Mouse (Mus musculus) mesoderm, embryonic 11.5 days (tissue): ENCODE data around the gene Itm2b.

ENCODE experiments used
- DNase-seq: peaks from one replicate; pipeline ENCODE4 v3.0.0-alpha.2; 2012; ENCODE audit warnings: low read depth, low spot score

The Itm2b gene

DNA sequence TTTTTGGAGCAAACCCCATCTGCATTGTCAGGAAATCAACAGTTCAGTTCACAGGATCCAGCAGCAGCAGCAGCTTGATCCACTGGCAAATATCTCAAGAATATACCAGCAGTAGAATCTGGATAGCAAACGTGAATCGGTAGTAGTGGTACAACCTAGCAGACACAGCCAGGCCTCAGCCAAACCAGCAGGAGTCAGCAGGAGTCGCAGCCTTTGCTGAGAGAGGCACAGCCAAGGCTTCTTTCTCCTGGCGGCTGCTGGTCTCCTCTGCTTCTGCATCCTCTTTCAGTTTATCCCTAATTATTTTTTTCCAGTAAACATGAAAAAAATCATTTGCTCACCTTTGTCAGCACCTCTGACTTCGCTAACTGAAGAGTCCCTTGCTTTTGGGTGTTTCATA lies 10.7 kb upstream of the Itm2b start:
- DNase-seq: no peak

DNA sequence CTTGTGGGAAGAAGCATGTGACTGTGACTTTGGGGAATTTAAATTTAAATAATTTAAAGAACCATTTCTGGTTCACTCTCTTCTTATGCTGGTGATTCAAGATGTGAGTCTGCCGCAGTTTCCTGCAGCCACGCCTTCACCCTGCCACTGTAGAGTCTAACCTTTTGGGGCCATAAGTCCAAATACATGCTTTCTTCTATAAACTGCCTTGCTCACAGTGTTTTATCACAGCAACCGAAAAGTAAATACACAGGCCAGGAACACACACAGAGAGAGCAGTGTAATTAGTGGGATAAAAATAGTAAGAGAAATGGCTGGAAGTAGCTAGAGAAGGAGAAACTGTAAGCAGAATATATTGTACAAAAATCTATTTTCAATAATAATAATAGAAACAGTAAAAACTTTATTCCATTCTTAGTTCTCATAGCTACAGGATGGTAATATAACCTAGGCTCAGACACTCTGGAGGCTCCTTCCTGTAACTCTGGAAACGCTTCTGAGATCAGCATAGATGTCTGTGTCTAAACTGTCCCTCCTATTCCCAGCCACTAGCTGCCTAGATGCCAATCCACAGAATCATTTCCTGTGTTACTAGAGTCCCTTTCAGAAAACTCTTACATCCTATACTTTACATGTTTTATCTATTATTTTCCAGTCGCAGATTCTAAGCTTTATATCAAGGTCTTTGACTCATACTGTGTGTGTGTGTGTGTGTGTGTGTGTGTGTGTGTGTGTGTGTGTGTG lies 9.3 kb upstream of the Itm2b start:
- no peak for DNase-seq

DNA sequence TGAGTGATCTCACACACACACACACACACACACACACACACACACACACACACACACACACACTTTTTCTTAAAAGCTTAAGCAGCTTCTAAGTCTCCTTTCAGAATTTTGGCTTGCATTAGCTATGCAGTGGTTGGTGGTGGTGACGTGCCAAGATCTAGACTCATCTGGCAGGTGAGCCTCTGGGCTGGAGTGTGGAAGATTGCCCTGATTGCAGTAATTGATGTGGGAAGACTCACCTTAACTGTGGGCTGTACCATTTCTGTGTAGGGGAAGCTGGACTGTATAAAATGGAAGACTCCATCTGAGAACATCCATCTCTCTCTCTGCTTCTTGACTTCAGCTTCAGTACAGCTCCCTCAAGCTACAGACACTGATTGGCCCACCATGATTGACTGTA lies 6.4 kb upstream of the Itm2b start:
- DNase-seq: no peak

DNA sequence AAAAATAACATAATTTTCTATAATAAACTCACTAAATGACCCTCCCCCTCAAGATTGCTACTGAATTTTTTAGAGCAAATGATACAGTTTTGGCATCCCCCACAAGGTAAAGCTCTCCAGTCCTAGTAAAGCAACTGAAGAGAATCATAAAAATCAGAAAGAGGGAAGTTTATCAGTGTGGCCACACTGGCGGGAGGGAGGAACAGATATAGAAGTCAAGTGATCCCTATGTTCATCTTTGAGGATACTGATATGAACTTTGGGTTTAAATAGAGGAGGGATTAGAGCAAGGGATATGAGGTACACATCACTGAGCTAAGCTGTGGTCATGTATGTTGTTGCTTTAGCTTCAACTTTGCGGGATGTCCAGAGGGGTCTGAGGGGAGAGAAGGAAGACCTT lies 5.1 kb upstream of the Itm2b start:
- DNase-seq: no peak

DNA sequence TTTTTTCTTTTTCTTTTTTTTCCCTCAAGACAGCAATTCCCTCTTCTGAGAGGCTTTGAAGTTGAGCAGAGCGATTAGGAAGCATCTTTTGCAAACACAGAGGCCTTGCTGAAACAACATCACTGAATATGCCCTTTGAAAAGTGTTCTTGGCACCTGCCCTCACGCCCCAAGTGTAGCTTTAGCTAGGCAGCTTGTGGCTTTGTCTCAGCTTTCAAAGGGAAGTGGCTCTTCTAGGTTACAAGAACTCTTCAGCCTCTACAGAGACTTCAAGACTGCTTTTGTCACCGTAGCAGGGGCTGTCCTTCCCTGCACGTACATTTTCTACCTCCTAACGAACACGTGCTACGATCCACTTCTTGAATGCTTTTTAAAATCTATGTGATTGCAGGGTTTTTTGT lies 4.0 kb upstream of the Itm2b start:
- no peak for DNase-seq

DNA sequence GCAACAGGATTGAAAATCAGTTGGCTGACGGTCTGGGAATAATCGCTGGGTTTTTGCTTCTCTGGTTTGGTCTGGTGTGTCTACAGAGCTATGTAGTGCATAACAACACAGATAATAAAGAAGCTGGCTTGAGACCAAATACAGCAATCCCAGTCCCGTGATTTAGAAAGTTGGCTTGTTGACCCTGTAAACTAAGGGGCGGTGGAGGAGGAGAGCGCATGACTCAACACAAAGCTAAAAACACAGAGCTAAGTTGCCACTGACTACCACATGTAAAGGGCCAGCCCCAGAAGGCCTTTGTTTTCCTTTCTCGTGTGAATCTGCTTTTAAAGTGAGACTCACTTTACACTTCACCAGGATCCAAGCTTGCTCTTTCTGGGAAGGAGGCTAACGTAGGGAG lies 3.5 kb upstream of the Itm2b start:
- DNase-seq: no peak

DNA sequence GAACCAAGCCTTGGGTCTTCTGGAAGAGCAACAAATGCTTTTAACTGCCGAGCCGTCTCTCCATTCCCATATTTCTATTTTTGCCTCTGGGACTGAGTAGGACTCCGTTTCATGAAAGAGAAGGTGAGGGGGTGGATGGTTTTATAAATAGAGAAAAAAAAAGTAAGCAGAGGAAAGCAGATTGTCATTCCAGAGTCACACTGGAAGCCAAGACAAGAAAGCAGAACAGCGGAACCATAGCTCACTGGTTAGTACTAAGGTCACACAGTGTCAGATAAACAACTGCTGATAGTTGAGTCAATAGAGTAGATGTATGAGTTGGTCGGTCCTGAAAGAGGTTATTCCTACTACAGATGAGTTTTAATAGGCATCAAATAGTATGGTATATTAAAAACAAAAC lies 1.4 kb upstream of the Itm2b start:
- no peak for DNase-seq

DNA sequence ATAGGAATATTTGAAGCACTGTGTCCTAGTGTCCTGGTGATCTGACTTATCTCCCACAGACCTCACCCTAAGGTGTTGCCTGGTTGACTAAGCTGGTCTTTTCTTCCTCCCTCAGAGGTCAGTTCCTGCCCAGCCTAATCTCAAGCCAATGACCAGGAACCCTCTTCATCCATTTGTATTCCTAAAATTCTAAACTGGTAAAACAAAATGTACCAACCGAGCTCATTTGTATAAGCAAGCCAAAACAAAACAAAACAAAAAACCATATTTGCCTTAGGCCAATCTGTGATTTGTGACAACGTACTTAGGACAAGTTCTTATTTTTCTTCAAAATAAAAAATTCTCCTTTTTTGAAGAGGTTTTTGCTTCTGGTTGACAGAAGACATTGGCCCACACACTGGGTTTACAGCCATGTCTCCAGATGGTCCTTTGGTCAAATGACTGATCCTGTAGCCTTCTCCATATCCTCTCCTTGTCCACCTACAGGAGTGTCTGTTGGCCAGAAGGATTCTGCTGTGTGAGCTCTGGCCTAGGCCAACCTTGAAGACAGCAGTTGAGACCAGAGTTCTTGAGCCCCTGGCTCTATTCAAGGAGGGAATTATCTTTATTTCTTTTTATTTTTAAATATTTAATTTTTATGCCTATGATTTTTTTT lies 758 bp upstream of the Itm2b start:
- no peak for DNase-seq

DNA sequence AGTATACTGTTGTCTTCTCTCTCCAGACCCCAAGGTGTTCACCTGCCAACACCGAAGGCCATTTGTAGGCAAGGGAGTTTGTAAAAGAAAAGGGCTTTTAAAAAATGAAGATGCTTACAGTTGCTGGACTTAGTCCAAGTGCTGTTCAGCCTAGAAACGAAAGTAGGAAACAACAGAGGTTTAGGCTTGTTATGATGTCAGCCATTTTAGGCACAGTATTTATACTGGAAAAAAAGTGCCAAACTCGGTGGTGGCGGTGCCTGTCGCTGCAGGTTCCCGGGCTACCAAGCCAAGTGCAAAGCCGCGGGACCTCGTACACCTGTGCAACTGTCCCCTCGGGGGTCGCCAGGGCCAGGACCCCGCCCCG lies 560 bp downstream of the Itm2b start:
- DNase-seq: no peak

DNA sequence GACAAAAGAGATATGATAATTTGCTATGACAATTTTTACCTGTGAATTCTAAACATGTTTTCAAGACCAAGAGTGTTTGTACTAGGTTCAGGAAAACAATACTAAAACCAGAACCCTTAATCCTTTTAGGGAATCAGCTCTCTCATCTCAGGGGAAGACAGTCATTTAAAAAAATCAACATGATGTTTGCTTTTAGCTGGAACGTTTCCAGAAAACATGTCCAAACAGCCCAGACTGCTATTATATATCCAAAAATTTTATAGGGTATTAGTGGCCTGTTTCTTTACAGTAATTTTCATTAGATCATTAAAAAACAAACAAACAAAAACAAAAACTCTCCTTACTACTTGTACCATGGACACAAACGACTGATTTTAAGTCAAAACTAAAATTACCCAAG lies 1.3 kb downstream of the Itm2b start:
- no peak for DNase-seq

DNA sequence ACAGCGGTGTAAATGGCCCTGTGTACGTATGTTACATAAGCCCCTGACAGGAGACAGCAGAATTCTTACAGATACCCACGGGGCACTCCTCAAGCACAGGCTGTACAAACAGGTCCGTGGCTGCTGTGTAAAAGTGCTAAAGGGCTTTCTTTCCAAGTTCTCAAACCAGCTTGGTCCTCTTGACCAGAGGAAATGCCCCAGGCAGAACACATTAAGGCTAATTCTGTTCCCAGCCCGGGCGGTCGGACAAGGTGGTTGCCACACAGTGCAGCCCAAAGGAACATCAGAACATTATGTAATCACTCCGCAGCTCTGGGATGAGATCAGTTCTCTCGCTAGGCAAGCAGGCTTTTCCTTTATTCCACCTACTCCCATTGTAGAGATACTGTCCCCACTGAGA lies 2.4 kb downstream of the Itm2b start:
- no peak for DNase-seq

DNA sequence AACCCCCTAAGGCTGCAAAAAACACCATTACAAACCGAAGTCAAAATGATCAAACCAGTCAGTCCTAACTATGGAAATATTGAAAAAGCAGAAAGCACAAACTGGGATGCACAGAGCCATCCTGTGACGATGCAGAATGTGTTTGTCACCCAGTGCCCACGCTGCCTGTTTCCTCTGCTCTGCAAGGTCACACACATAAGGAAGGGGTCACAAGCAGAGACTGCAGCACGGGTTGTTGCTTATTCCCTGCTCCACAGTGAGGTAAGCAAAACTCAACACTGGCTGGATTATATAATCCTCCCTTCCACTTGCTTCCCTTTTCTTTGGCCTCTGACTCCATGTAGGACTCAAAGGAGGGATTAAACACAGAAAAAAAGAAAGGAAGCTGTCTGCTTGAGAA lies 3.5 kb downstream of the Itm2b start:
- DNase-seq: no peak

DNA sequence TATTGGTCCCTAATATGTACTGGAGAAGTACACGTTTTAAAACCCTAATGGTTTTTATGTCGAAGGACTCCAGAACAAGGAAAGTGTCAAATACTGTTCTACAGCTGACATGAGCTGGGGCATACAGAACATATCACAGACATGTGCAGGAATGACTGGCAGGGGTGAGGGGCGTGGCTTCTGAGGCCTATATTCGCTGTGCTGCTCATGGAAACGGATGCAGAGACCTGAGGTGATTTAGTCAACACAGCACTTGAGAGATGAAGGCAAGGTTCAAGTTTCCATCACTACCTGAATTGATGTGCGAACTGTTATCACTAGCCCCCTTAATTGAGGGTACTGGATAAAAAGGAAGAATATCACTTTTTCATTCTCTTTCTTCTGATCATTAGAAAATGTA lies 7.3 kb downstream of the Itm2b start:
- DNase-seq: no peak

DNA sequence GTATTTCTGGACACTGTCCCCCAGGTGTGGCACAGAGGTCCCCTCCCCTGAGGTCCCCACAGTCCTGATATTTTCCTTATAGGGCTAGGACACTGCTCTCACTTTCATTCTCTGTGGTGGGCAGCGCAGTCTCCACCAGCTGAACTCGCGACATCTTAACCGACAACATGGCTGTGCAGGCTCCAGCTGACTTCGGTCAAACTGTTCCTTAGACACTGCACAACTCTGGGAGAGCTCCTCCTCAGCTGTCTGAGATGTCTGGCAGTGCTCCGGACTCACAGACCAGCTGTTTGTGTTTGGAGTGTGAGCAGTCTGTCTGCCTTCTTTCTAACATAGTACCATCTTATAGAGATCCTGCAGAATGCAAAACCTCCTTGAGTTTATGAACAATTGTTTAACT lies 8.2 kb downstream of the Itm2b start:
- no peak for DNase-seq

DNA sequence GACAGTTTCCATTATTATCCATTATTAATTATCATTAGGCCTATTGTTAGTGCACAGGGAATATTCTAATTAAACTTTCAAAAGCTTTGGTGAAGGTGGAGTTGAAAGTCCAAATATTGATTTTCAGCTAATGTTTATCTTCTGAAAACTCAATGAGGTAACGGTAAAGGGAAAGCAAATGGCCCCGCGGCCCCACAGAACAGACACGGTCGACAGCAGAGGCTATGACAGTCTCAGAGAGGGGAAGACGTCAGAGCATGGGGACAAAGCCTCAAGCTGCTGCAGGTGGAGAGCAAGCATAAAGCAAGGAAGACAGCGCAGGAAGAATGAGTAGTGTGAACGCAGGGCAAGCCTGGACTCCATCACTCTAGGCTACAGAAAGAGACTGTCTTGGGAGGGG lies 9.2 kb downstream of the Itm2b start:
- no peak for DNase-seq

DNA sequence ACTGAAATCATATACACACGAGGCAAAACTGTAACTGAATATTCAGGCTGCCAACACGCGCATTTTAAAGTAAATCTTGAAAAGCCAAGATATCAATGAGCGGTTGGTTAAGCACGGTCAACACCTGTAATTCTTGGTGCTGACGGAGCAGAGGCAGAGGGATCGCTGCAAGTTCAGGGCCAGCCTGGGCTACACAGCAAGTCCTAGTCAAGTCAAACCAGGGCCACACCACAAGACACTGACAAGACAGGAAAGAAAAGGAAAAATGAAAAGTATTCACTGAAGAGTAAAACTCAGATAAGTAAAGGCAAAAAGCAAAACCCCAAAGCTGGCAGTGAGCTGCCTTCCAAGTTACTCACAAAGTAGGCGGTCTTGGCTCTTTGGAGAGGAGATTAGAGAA lies 9.6 kb downstream of the Itm2b start:
- DNase-seq: no peak

DNA sequence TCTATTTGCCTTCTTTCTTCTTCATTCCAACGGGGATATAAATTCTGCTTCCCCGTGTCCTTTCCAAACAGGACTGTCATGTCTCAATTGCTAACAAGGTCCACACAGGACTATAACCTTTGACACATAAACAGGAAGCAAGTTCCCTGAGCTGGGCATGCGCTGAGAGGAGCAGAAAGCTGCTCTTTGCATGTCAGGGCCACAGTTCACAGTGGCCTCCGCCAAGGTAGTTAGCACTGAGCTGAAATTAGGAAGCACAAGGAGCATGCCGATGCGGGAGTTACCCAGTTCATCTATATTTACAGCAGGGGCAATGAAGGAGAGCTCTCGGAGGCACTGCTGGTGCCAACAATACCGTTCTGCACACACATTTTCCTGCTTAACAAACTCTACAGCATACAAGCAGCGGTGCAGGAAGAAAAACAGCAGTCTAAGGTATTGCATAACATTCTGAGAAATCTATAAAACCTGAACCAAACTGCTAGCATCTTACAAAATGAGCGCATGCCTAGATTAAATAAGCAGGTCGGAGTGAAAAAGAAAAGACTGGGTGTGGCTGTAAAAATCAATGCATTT lies 10.7 kb downstream of the Itm2b start:
- DNase-seq: no peak

DNA sequence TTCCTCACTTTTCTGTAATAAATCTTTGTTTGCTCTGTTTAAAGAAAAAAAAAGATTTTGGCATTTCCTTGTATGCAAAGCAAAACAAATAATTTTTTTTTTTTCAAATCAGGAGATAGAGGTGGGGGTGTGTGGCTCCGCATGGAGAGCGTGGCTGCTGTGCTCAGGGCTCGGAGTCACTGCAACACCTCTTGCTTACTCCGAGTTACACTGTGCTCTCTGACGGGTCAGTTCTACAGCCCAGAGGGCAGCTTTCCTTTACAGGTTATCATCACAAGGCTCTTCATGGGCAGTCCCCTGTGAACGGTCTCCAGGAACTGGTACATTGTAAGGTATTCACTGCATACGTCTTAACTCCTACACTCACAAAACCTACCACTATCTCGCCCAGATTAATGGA lies 11.5 kb downstream of the Itm2b start:
- no peak for DNase-seq

DNA sequence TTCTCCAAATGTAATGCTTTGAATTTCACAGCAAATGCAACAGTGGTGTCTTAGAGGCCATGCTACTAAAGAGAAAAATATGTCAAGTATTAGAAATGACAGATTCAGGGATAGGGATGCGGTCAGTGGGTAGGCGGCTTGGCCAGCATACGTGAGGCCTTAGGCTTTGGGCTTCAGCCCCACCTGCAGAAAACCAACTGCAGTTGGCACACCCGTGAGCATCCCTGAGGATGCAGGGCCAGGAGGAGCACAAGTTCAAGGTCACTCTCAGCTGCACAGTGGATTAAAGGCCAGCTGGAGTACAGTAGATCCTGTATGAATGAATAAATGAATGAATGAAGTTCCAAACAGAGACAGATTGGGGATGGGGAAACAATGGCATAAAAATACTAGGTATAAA lies 12.1 kb downstream of the Itm2b start:
- DNase-seq: no peak

DNA sequence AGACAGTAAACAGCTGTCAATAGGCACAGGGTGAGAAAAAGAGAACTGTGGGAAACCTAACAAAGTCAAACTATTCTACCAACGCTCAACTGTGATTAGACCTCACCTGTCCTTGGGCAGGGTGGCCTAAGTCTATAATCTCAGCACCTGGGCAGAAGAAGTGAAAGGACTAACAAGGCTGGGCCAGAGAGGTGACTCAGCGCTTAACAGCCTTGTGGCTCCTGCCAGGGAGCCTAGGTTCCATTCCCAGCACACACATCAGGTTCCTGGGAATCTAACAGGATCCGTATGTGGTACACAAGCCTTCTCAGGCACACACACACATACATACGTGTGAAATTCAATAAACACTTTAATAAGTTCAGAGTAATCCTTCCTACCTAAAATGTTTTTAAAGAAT lies 13.5 kb downstream of the Itm2b start:
- no peak for DNase-seq

DNA sequence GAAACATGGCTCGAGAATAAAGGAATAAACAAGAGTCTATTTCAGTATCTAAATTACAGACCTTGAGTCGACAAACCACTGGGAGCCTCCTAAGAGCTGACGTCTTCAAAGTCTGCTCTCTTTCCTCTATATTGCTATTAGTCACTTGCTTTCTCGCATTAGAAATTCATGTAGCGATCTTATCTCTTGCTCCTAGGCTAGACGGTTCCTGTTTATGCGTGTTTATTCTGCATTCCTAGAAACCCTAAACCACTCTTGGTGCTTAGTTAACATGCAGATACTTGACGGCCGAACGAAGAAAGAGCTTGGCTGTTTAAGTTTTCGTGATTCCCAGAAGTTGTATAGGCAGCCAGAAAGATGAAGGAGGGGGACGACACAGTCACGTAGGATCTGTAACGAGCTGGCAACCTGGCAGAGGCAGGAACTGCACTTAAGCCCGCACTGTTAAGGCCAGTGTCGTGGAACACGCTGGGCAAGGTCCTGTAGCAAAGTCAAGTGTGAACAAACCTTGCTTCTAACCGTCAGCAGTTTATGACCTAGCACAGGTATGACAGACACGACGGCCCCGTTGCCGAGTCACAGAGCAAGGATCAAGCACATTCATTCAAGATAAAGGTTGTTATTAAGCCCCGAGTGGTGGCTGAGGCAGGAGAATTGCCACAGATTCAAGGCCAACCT lies 14.3 kb downstream of the Itm2b start:
- DNase-seq: no peak

DNA sequence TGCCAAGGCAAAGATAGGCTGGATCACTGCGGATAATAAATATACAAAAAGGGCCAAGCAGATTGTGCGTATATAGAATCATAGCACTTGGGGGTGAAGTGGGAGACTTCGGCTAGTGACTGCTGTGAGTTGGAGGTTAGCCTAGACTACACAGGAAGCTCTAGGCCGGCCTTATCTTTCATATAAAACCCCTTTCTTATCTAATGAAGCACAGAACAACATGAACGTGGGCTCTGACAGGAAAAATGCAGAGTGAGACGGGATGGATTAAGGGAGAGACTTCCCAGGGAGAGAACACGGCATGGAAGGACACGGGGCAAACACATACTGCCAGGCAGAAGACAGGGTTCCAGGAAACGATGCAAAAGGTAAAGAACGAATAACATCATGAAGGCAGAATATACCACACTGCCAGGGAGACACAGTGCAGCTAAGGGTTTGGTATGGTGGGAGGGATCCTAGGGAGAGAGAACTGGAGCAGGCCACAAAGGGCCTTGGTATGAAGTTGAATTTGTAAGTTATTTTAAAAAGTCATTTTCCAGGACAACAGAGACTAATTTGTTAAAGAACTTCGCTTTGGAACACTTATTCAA lies 14.9 kb downstream of the Itm2b start:
- DNase-seq: no peak

DNA sequence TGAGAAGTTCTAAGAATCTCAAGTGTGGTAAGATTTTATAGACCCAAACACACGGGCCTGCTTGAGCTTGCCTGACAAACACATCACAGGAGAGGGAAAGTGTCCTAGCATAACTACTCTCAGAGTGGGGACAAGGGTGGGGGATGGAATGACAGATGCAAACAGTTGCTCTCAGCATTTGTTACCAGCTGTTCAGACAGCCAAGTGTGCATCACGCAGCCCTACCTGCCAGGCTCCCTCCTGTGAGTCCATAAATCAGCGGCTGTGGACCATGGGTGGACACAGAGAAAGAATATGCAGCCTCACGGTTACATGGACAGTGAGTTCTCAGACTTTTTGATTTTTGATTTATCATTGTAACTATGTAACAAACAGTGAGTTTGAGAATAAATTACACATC lies 15.5 kb downstream of the Itm2b start:
- DNase-seq: no peak
